Mouse (Mus musculus) heart, postnatal 25 days (tissue): ENCODE measurements around the gene Hectd4. TPM values are rescaled to one million over a fixed set of nuclear protein-coding genes. Genes with fewer than 3 reads are reported as not detected.
"Not testable (repeated sequence)": the region's sequence is repeated elsewhere in the genome, so short reads cannot be mapped to it uniquely, and the experiment has no call there.

Source experiments
- DNase-seq: peaks from one replicate; pipeline ENCODE4 v3.0.0; 2022; ENCODE audit warnings: low spot score
- intact Hi-C: fragments of 180-260 bp; cut with DNase I; formaldehyde crosslinking; loops from one replicate; pipeline ENCODE4 v1.15.1; 2025
- total RNA-seq, 2 experiments: library from RNA; stranded (reverse); gene quantifications; 2 replicates each; pipeline ENCODE4 v1.2.3; 2021

Hectd4 gene
- total RNA-seq, 2 experiments from 2014 or later: 19.3 to 23.0 TPM

DNA sequence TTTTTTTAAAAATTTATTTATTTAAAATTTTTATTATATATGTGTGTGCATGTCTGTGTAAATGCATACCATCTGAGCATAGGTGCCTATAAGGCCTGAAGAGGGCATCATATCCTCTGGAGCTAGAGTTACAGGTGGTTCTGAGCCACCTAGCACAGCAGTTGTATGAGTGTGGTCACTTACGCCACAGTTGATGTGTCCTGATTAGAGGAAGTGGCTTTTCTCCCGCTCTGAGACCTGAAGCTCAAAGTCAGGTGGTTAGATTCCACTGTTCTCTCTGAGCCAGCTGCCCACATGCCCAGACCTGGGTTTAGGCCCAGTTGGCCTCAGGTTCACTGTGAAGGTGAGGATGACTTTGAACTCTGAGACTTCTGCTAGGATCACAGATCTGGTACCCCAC is 44.6 kb downstream of the Hectd4 start:
- DNase-seq: no peak
- intact Hi-C loops: no loop called here

DNA sequence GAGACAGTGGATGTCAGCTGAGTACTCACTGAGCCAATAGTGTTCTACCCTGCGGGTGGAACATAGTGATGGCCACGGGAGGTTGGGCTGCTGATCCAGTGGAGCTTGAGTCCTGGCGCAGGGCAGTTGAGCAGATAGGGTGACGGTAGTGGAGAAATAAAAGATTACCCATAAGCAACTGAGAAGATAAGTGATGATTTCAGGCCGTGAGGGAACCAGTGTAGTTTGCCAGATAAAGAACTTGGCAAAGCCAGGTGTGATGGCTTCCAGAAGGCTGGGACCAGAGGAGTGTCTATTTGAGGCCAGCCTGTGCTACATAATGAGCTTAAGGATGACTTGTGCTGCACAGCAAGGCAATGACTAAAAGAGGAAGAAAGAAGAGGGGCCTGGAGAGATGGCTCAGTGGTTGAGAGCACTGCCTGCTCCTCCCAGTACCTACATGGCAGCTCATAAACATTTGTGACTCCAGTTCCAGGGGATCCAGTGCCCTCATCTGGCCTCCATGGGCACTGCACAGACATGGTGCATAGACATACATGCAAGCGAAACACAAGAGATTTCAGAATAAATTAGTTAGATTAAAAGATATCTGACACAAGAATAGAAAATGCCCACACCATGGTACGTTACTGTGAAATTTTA is 46.8 kb downstream of the Hectd4 start:
- intact Hi-C loops: loop anchor here (1.0 kb wide), 1 partner anchor 52 kb away; no protein-coding TSS in a partner anchor
- DNase-seq: no peak

DNA sequence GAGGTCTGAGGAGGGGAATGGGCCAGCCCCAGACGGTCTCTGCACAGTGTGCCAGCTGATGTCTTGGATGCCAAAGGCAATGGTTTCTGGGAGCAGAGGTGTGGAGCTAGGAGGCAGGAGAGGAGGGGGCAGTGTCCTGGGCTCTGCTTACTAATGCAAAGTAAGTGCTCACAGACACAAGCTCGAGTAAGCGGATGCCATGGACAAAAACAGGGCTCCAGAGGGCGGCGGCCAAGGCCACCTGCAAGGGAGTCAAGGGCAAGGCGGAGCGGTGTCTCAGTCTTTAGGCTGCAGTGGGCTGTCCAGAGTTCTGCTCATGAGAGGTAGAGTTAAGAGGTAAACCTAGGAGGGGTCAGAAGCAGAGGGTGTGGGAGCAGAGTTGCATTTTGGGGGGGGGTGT is 51.0 kb downstream of the Hectd4 start:
- DNase-seq: no peak
- intact Hi-C loops: no loop called here

DNA sequence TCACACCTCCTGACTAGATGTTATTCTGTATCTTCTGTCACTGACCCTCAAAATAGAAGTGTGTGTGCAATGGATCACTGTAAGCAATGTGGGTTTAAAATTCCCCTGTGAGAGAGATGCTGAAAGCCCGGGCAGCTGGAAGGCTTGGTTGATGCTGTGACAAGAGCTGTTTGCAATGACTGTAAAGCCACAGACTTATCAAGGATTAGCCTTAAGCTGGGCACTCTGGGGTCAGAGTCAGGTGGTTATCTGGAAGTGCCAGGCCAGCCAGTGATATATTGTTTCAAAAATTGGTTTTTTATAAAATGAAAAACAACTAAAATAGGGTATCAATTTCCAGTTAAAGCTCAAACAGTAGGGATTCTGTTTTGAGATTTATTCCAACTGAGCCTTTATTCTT is 56.8 kb downstream of the Hectd4 start:
- no peak for DNase-seq
- intact Hi-C loops: no loop called here

DNA sequence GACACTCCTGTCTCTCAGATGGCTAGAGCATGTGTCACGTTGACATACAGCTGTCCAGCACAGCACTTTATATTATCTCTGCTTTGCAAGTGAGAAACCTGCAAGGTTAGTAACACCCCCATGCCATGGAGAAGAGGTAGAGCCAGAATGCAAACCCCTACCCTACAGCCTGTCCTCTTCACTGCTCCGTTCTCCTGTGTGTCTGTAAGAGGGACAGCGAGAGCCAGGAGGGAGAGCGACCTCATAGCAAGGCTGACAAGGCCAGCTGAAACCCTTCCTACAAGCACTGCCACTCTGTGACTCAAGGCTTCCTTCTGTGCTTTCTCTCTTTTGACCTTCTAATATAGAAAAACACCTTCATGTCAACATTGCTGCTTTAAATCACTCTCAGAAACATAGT is 60.4 kb downstream of the Hectd4 start:
- intact Hi-C loops: no loop called here
- no peak for DNase-seq

DNA sequence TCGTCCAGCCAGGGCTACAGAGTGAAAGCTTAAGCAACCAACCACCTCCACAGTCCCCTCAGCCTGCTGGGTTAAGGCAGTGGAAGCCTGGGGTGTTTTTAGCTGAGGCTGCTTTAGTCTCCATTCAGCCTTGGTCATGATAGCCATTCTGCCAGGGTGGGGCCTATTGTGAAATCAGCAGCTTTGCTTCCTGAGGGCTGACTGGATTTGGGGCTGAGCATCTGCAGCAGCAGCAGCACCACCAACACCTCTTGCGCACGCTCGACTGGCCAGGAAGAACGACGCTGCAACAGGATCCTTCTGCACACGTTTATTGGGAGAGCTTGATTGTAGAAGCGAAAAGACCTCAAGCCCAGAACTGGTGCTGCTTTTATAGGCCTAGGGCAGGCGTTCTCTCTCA is 63.0 kb downstream of the Hectd4 start:
- no peak for DNase-seq
- intact Hi-C loops: no loop called here

DNA sequence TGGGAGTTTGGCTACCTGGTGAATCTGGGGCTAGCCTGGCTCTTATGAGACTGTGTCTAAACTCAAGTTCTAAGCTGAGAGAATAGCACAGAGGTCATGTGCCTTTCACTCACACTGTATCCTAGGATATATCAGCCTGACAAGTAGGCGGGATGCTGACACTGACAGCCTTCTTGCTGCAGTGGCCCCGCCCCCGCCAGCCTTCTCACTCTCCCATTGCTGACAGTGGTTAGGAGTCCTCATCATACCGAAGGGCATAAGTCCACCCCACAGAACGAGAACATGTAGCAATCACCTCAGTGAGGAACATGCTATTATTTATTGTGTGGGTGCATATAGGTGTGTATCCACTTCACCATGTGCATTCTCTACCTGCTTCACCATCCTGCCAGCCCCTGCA is 64.8 kb downstream of the Hectd4 start:
- intact Hi-C loops: no loop called here
- no peak for DNase-seq

DNA sequence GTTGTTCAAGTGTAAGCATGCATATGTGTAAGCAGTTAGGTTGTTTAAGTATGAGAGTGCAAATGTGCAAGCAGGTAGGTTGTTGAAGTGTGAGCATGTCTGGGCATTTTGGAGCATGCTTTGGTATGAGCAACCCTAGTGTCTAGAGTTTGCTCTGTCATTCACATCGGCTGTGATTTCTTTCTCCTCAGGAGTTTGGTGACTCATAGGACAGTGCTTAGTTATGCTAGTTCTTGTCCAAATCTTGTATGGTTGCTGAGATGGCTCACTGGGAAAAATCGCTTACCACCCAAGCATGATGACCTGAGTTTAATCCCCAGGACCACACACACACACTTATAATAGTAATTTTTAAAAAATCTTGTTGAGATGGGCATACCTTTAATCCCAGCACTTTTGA is 67.2 kb downstream of the Hectd4 start:
- no peak for DNase-seq
- intact Hi-C loops: no loop called here

DNA sequence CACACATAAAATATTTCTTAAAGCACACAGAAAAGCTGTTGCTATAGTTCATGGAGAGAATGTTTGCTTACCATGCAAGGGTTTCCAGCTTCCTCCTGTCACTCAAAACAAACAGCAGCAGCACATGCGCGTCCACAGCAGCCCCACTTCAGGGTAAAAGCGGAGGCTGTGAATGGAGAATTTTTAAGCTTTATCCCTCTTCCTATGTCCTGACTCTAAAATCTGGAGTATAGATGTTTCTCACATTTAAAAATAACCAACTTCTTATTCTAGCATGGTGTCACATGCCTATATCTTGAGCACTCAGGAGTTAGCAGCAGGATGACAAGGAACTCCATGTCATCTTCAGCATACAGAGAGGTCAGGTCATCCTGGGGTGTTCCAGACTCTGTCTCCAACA is 70.3 kb downstream of the Hectd4 start:
- intact Hi-C loops: no loop called here
- DNase-seq: no peak

DNA sequence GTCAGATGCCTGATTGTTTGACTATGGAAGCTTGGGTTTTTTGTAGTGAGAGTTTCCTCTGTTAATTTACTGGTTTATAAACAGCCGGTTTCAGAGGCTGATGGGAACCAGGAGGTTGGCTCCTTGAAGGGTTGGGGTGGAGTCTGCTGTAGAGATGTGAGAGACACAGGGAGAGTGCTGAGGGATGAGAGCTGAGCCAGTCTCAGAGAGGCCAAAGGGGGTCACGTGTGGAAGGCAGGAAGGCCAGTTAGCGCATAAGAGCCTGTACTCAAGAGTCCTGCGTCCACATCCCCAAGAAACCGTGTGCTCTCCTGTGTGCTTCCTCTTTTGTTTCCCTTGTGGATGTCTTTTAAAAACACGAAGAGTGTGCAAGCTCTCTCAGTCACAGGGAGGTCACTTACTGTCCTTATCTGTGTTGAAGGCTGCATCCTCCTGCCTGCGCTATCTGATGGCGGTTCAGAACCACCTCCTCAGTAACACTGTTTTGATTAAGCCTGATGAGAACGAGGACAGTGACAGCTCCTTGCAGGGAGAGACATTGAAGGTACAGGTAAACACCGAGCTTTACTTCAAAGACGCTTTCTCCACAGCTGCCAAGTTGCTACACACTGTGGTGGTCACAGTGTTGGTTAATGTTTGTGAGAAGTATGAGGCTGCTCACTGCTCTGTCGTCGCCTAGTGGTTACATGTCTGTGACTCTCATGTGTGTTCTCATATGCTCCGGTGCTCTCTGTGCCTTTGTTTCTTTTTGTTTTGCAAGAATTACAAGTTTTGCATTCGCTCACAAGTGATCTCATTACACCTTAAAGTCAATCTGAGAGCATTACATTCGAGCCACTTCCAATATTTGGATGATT is 72.5 kb downstream of the Hectd4 start:
- intact Hi-C loops: no loop called here
- DNase-seq: no peak

DNA sequence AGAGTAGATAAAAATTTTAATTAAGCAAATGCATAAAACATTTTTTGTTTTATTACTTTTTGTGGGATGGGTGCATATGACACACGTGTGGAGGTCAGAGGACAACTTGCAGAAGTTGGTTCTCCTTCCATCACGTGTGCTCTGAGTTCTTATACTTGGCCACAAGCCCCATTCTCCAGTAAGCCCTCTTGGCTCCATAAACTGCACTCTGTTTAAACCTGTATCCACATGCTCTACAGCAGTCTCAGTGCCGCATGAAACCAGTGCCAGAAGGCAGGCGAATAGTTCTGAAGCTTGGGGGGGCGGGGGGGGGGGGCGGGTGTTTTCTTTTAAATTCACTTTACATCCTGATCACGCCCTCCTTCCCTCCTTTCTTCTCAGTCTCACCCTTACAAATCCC is 85.0 kb downstream of the Hectd4 start:
- DNase-seq: no peak
- intact Hi-C loops: no loop called here

DNA sequence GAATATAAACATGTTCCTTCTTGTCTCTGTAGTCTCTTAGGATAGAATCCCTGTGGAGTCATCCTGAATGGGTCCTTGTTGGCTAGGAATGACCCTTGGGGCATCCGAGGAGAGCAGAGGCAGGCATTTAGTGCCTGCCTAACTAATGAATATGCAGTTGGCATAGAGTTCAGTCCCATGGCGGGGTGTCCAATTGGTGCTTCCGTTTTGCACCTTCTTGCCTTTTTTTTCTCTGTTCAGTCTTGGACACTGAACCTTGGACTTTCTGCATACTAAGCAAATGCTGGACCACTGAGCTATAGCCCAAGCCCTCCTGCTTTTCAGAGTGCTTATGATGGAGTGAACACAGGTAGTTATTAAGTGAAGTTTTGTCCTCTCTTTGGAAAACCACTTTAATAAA is 87.6 kb downstream of the Hectd4 start:
- no peak for DNase-seq
- intact Hi-C loops: no loop called here

DNA sequence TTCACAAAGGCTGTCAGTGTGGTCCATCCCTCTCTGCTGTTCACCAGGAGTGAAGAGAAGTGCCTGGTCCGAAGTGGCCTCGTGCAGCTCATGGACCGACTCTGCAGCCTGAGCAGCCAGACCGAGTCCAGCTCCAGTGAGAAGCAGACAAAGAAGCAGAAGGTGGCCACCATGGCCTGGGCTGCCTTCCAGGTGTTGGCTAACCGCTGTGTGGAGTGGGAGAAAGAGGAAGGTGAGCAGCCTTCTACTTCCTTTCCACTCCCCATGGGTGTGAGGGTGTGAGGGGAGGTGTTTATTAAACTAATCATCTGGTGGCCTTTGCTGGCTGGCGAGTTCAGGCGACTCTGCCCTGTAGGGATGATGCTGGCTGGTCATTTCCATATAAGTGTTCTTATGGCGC is 91.6 kb downstream of the Hectd4 start:
- no peak for DNase-seq
- intact Hi-C loops: no loop called here

DNA sequence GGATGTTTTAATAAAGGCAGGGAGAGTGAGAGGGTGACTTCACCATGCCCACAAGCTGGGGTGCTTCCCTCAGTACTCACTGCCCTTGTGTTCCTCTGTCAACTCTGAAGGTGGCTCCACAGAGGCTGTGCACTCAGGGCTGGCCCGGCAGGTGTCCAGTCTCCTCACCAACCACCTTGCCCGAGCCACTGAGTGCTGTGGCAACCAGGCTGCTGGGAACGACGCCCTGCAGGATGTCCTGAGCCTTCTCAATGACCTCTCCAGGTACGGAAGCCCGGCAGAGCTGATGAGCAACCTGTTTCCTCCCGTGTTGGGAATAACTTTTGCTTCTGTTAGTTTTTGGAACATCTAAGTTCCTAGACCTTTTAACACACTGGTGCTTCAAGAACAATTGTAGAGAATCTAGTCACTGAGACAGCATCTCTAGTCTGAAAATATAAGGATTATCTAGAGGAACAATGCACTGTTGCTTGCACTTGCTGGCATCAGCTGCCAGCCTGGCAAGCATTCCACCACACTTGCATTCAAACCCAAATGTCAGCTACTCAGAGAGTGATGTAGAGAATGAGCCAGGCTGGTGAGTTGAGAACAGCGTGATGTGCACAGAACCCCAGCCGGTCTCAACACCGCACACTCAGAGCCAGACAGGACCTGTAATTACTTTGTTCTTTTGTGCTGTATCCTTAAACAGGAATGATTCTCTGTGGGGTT is 93.9 kb downstream of the Hectd4 start:
- no peak for DNase-seq
- intact Hi-C loops: no loop called here

DNA sequence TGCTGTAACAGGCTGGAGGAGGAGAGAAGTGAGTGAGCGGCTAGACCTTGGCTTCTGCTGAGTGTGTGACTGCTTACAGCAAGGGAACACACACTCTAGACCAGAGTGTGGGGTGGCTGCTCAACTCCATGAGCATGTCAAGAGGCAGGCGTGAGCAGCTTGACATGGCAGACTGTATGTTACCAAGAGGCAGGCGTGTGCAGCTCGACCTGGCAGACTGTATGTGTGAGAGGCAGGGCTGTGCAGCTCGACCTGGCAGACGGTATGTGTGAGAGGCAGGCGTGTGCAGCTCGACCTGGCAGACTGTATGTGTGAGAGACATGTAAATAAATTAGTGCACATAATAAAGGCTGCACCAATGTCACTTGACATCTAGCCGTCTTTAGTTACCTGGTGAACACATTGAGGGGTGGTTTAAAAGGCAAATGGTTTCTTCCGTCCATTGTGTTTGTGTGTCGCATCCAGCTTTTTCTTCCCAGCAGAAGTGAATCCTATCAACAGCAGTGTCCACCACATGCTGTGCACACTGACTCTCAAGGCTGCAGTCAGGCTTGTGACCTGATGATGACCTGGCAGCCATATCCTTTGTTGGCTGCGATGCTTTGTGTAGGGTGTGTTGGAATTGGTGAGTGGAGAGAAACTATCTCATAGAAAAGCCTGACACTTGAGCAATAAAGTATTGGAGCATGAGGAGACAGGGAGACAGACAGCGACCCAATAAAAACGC is 106.2 kb downstream of the Hectd4 start:
- no peak for DNase-seq
- intact Hi-C loops: no loop called here

DNA sequence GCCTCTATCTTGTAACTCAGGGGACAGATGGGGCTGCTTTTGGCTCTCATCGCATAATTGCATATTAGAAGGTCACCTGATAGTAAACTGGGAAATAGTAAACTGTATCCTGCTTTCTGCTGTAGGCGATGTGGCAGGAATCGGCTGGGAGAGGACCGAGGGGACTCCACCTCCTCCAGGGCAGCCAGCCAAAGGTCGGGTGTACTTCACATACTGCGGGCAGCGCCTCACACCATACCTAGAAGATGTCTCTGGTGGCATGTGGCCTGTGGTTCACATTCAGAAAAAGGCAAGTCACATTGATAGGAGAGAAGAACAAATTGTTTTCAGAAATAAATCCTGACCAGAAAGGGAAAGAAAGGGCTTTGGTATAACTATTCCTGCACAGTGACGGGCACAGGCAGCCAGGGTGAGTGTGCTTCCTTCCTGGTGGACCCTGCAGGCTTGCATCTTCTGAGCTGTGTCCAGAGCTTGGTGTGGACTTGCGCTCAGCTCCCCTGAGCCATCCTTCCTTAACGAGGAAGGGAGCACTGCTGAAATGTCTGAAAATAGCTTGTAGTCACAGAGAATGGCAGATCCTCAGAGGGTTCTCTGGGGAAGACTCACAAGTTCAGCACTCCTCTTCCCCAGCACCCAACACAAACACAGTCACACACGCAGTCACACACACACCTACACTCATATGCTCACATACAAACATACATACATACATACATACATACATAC is 109.5 kb downstream of the Hectd4 start:
- no peak for DNase-seq
- intact Hi-C loops: no loop called here

DNA sequence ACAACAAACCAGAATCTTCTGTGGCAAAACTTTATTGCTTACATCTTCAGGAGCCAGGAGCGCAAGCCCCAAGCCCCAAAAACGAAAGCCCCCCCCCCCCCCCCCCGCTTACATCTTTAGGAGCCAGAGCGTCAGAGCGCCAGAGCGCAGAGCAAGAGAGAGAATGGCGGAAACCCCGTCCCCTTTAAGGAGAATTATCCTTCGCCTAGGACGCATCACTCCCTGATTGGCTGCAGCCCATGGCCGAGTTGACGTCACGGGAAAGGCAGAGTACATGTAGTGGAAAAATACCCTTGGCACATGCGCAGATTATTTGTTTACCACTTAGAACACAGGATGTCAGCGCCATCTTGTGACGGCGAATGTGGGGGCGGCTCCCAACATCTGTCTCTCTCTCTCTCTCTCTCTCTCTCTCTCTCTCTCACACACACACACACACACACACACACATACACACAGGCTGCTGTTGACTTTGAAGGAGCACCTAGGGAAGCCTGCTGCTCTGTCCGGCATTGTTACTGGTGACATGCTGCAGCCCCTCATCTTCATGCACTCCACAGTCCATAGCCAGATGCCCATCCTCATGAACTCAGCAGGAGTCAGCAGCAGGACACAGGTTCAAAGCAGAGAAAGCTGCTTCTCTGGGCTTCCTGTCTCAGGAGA is 110.3 kb downstream of the Hectd4 start:
- intact Hi-C loops, DNase-seq: not testable (repeated sequence)

DNA sequence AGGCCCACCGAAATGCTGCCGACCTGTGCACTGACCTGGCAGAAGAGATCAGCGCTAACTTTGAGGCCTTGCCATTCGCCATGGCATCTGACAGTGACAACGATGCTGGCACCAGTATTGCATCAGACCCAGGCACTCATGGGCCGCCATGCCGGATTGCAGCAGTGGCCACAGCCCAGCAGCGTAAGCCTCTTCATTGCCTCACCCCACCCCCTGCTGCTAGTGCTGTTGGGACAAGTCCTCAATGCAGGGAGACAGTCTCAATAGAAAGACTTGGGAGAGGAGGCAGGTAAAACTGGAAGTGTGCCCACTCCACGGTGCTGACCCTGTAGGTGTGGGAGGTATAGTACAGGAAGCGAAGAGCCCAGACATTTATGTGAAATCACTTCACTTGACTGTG is 111.7 kb downstream of the Hectd4 start:
- DNase-seq: no peak
- intact Hi-C loops: no loop called here

DNA sequence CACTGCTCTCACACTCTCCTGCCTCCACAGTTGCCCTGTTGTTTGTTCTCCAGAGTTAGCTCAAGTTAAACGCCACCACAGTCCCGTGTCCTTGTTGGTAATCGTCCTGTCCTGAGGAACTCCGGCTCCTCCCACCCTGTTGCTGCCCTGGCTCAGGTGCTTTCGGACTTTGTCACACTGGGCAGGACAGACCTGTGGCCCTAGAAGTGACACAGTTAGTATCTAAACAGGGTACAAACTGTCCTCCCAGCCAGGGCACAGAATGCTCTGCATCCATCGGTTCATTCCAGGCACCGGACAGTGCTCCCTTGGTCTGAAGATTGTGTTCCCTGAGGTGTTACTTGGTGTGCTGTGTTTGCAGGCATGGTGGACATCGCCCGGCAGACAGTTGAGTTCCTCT is 114.0 kb downstream of the Hectd4 start:
- DNase-seq: no peak
- intact Hi-C loops: no loop called here
